20 mouse cellular contexts compared by ENCODE assay signal in the genomic region with DNA sequence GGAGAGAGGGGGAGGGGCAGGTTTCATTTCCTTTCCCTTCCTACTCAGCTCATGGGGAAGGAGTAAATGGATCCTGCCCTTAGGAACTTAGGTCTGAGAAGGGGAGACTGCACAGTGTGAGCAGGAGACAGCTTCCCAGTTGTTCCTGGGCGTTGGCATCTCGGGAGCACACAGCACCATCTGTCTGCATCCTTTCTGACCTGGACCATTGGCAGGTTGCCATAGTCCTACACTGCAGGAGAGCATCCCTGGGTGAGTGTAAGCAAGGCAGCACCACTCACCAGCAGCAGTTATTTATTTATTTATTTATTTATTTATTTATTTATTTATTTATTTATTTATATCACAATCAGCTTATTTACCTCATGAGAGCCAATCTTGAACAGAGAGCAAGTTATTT. TPM values are rescaled to one million over a fixed set of nuclear protein-coding genes. Genes with fewer than 3 reads are reported as not detected.
DNase-seq lines count a peak whose midpoint lies in the region; ATAC-seq and TF ChIP-seq lines count a peak whose summit lies in the region.
"Had no signal": no experiment of that assay in that cellular context is flagged by ENCODE, and none has a peak within 500 bp of the region (broad histone marks: within the 10 kb centered on the region; RNA-seq: fewer than 3 reads in every experiment).

No protein-coding gene starts in this region.

- no peaks in the 10 kb centered on the region for H3K4me1 ChIP-seq in forebrain, embryonic 14.5 days (ENCODE audit: control insufficient read depth, insufficient read depth, low read length)
- H3K4me1 ChIP-seq in forebrain, embryonic 15.5 days: 0 out of 2 replicates have a peak, but pooled peaks cover 3% of the 10 kb centered on the region
- H3K4me1 ChIP-seq in stomach, embryonic 16.5 days (ENCODE audit: control insufficient read depth, insufficient read depth, low read length): no peaks in the 10 kb centered on the region
- H3K4me1 ChIP-seq in stomach, postnatal 0 days (replicated peaks; ENCODE audit: control insufficient read depth, insufficient read depth): no peaks in the 10 kb centered on the region
- no peaks in the 10 kb centered on the region for H3K4me1 ChIP-seq in embryonic facial prominence, embryonic 15.5 days
- H3K4me1 ChIP-seq: heart, embryonic 13.5 days; limb, embryonic 10.5 days; liver, embryonic 13.5 days; lung, embryonic 15.5 days; neural tube, embryonic 12.5 days had no signal

- no peaks in the 10 kb centered on the region for H3K36me3 ChIP-seq in forebrain, embryonic 14.5 days (ENCODE audit: control insufficient read depth, insufficient read depth, low read length)
- H3K36me3 ChIP-seq in forebrain, embryonic 15.5 days: no peaks in the 10 kb centered on the region
- H3K36me3 ChIP-seq in stomach, embryonic 16.5 days (ENCODE audit: control insufficient read depth, insufficient read depth, low read length): no peaks in the 10 kb centered on the region
- no peaks in the 10 kb centered on the region for H3K36me3 ChIP-seq in stomach, postnatal 0 days (ENCODE audit: control insufficient read depth, insufficient read depth, low read length)
- H3K36me3 ChIP-seq in embryonic facial prominence, embryonic 15.5 days: no peaks in the 10 kb centered on the region
- H3K36me3 ChIP-seq: G1E; heart, embryonic 13.5 days; limb, embryonic 10.5 days; liver, embryonic 13.5 days; lung, embryonic 15.5 days; neural tube, embryonic 12.5 days had no signal

- no peaks in the 10 kb centered on the region for H3K27me3 ChIP-seq in forebrain, embryonic 14.5 days (replicated peaks; ENCODE audit: control insufficient read depth, insufficient read depth, low read length)
- no peaks in the 10 kb centered on the region for H3K27me3 ChIP-seq in forebrain, embryonic 15.5 days
- no peaks in the 10 kb centered on the region for H3K27me3 ChIP-seq in stomach, embryonic 16.5 days (ENCODE audit: control insufficient read depth, insufficient read depth, low read length)
- no peaks in the 10 kb centered on the region for H3K27me3 ChIP-seq in stomach, postnatal 0 days (ENCODE audit: control insufficient read depth, insufficient read depth, low read length)
- H3K27me3 ChIP-seq in embryonic facial prominence, embryonic 15.5 days: no peaks in the 10 kb centered on the region
- H3K27me3 ChIP-seq: heart, embryonic 13.5 days; liver, embryonic 13.5 days; lung, embryonic 15.5 days; neural tube, embryonic 12.5 days had no signal

- 38% methylated on average over 2 of the region's 2 CpGs for WGBS in forebrain, embryonic 14.5 days
- 45% methylated on average over 2 of the region's 2 CpGs for WGBS in forebrain, embryonic 15.5 days
- WGBS in stomach, embryonic 16.5 days: 59% methylated on average over 2 of the region's 2 CpGs
- 66% methylated on average over 2 of the region's 2 CpGs for WGBS in stomach, postnatal 0 days
- 66% methylated on average over 2 of the region's 2 CpGs for WGBS in embryonic facial prominence, embryonic 15.5 days

- H3K4me3 ChIP-seq in forebrain, embryonic 14.5 days (ENCODE audit: low read depth, low read length): no peak overlapping the region
- H3K4me3 ChIP-seq in forebrain, embryonic 15.5 days: no peak overlapping the region
- no peak overlapping the region for H3K4me3 ChIP-seq in stomach, embryonic 16.5 days (replicated peaks; ENCODE audit: low read length)
- H3K4me3 ChIP-seq in stomach, postnatal 0 days (ENCODE audit: low read depth, low read length): no peak overlapping the region
- H3K4me3 ChIP-seq in embryonic facial prominence, embryonic 15.5 days (replicated peaks): no peak overlapping the region
- H3K4me3 ChIP-seq: heart, embryonic 13.5 days; limb, embryonic 10.5 days; liver, embryonic 13.5 days; lung, embryonic 15.5 days; neural tube, embryonic 12.5 days had no signal

- no peak overlapping the region for H3K9ac ChIP-seq in forebrain, embryonic 14.5 days (ENCODE audit: low read length)
- no peak overlapping the region for H3K9ac ChIP-seq in forebrain, embryonic 15.5 days (replicated peaks)
- H3K9ac ChIP-seq in stomach, embryonic 16.5 days (ENCODE audit: low read length): no peak overlapping the region
- H3K9ac ChIP-seq in stomach, postnatal 0 days (ENCODE audit: low read length): no peak overlapping the region
- H3K9ac ChIP-seq in embryonic facial prominence, embryonic 15.5 days: no peak overlapping the region
- H3K9ac ChIP-seq: heart, embryonic 13.5 days; liver, embryonic 13.5 days; lung, embryonic 15.5 days; neural tube, embryonic 12.5 days had no signal

- no peak for TF ChIP-seq EP300 in stomach, postnatal 0 days (optimal IDR thresholded peaks at IDR 0.05)

- peak; percentile 30 for DNase-seq in forebrain, embryonic 14.5 days (ENCODE audit: low spot score)
- DNase-seq in left cerebral cortex, postnatal 4 days: peak; percentile 49
- DNase-seq in left cerebral cortex, postnatal 36 days (ENCODE audit: low spot score in 2 of 2): no peak
- no peak for DNase-seq in stomach, postnatal 0 days (ENCODE audit: low spot score)
- no peak for DNase-seq in left cerebral cortex, postnatal 14 days (ENCODE audit: low spot score in 2 of 2)
- DNase-seq: heart, postnatal 36 days; layer of hippocampus, postnatal 36 days; liver, embryonic 13.5 days; thymus, adult 18-20 months had no signal

- no peaks in the 10 kb centered on the region for H3K9me3 ChIP-seq in forebrain, embryonic 14.5 days (replicated peaks; ENCODE audit: control insufficient read depth, low read length)
- H3K9me3 ChIP-seq in forebrain, embryonic 15.5 days: no peaks in the 10 kb centered on the region
- no peaks in the 10 kb centered on the region for H3K9me3 ChIP-seq in stomach, embryonic 16.5 days (replicated peaks; ENCODE audit: control insufficient read depth, low read length)
- no peaks in the 10 kb centered on the region for H3K9me3 ChIP-seq in stomach, postnatal 0 days (ENCODE audit: control insufficient read depth, low read length)
- H3K9me3 ChIP-seq in embryonic facial prominence, embryonic 15.5 days (replicated peaks): no peaks in the 10 kb centered on the region
- H3K9me3 ChIP-seq: limb, embryonic 10.5 days; liver, embryonic 13.5 days; lung, embryonic 15.5 days; neural tube, embryonic 12.5 days had no signal

- intact Hi-C loops in left cerebral cortex, postnatal 4 days (cut with DNase I): no loop called here
- intact Hi-C loops in left cerebral cortex, postnatal 36 days (cut with DNase I): loop anchor here (1.0 kb wide), 1 partner anchor 265 kb away; no protein-coding TSS in a partner anchor
- intact Hi-C loops in left cerebral cortex, postnatal 14 days (cut with DNase I): no loop called here

- TF ChIP-seq CTCF in stomach, postnatal 0 days (IDR thresholded peaks at IDR 0.05; ENCODE audit: low read depth): no peak

- no peak overlapping the region for H3K4me2 ChIP-seq in forebrain, embryonic 14.5 days (ENCODE audit: low read length)
- H3K4me2 ChIP-seq in forebrain, embryonic 15.5 days (replicated peaks): no peak overlapping the region
- no peak overlapping the region for H3K4me2 ChIP-seq in stomach, embryonic 16.5 days (ENCODE audit: low read depth, low read length)
- H3K4me2 ChIP-seq in stomach, postnatal 0 days (replicated peaks; ENCODE audit: low read depth): no peak overlapping the region
- H3K4me2 ChIP-seq in embryonic facial prominence, embryonic 15.5 days (replicated peaks): no peak overlapping the region
- H3K4me2 ChIP-seq: heart, embryonic 13.5 days; liver, embryonic 13.5 days; lung, embryonic 15.5 days; neural tube, embryonic 12.5 days had no signal

- ATAC-seq in forebrain, embryonic 14.5 days: peak; percentile 9; the same call in 1 of the 2 replicates
- ATAC-seq in forebrain, embryonic 15.5 days (replicated peaks): no peak; the same call in 1 of the 2 replicates
- peak; percentile 52; the same call in 1 of the 2 replicates for ATAC-seq in stomach, embryonic 16.5 days (ENCODE audit: insufficient read depth, low FRiP score)
- no peak for ATAC-seq in stomach, postnatal 0 days (ENCODE audit: low FRiP score, low TSS enrichment)
- ATAC-seq in embryonic facial prominence, embryonic 15.5 days (ENCODE audit: insufficient number of reproducible peaks, low FRiP score, low TSS enrichment, low read depth): 0 out of 2 replicates have a peak, but pooled peaks have one; percentile 20
- ATAC-seq: intestine, embryonic 16.5 days had no signal

- no peak overlapping the region for H3K27ac ChIP-seq in forebrain, embryonic 14.5 days (ENCODE audit: low read depth, low read length)
- no peak overlapping the region for H3K27ac ChIP-seq in forebrain, embryonic 15.5 days (replicated peaks)
- no peak overlapping the region for H3K27ac ChIP-seq in stomach, embryonic 16.5 days (ENCODE audit: low read length)
- H3K27ac ChIP-seq in stomach, postnatal 0 days (replicated peaks): no peak overlapping the region
- no peak overlapping the region for H3K27ac ChIP-seq in embryonic facial prominence, embryonic 15.5 days (replicated peaks)
- H3K27ac ChIP-seq: heart, embryonic 13.5 days; limb, embryonic 10.5 days; liver, embryonic 13.5 days; lung, embryonic 15.5 days; macrophage; neural tube, embryonic 12.5 days had no signal

RNA-seq across cellular contexts. Expression of a gene that starts 12.4 kb away (rescaled TPM):
- 10.5 and 11.2 TPM in 2 replicates for polyA plus RNA-seq in forebrain, embryonic 14.5 days (2014; fragmentation: Nextera tagmentation; extraction: Ambion mirVana)
- polyA plus RNA-seq in forebrain, embryonic 15.5 days (2015; fragmentation: Nextera tagmentation; extraction: Ambion mirVana): 7.9 and 8.4 TPM in 2 replicates
- total RNA-seq in left cerebral cortex, postnatal 4 days (2021): 10 to 100 TPM; 18.9 to 23.0 TPM
- total RNA-seq in left cerebral cortex, postnatal 36 days (2021): 1 to 10 TPM; 8.2 to 9.6 TPM
- 0.94 and 1.1 TPM in 2 replicates for polyA plus RNA-seq in stomach, embryonic 16.5 days (2015; fragmentation: Nextera tagmentation; extraction: Ambion mirVana)
- polyA plus RNA-seq in stomach, postnatal 0 days (2015; fragmentation: Nextera tagmentation; extraction: Ambion mirVana): 0.40 and 0.53 TPM in 2 replicates
- polyA plus RNA-seq in embryonic facial prominence, embryonic 15.5 days (2015; fragmentation: Nextera tagmentation; extraction: Ambion mirVana): 2.3 and 2.5 TPM in 2 replicates
- total RNA-seq in left cerebral cortex, postnatal 14 days (2021): 10 to 100 TPM; 12.5 to 13.9 TPM
- total RNA-seq: heart, postnatal 36 days had no signal
- polyA plus RNA-seq: G1E, macrophage had no signal

RNA-seq across cellular contexts. Expression of a gene that starts 16.5 kb away (rescaled TPM):
- polyA plus RNA-seq in forebrain, embryonic 14.5 days (2014; fragmentation: Nextera tagmentation; extraction: Ambion mirVana): 42.1 and 47.5 TPM in 2 replicates
- 38.9 and 41.4 TPM in 2 replicates for polyA plus RNA-seq in forebrain, embryonic 15.5 days (2015; fragmentation: Nextera tagmentation; extraction: Ambion mirVana)
- total RNA-seq in left cerebral cortex, postnatal 4 days (2021): 10 to 100 TPM; 29.5 to 33.9 TPM
- total RNA-seq in left cerebral cortex, postnatal 36 days (2021): 10 to 100 TPM; 36.4 to 41.6 TPM
- 106 and 112 TPM in 2 replicates for polyA plus RNA-seq in stomach, embryonic 16.5 days (2015; fragmentation: Nextera tagmentation; extraction: Ambion mirVana)
- polyA plus RNA-seq in stomach, postnatal 0 days (2015; fragmentation: Nextera tagmentation; extraction: Ambion mirVana): 85.5 and 88.0 TPM in 2 replicates
- 71.2 and 76.8 TPM in 2 replicates for polyA plus RNA-seq in embryonic facial prominence, embryonic 15.5 days (2015; fragmentation: Nextera tagmentation; extraction: Ambion mirVana)
- 10 to 100 TPM; 33.9 to 34.2 TPM for total RNA-seq in left cerebral cortex, postnatal 14 days (2021)

RNA-seq across cellular contexts. Expression of a gene that starts 48.1 kb away (rescaled TPM):
- 49.1 and 55.4 TPM in 2 replicates for polyA plus RNA-seq in forebrain, embryonic 14.5 days (2014; fragmentation: Nextera tagmentation; extraction: Ambion mirVana)
- polyA plus RNA-seq in forebrain, embryonic 15.5 days (2015; fragmentation: Nextera tagmentation; extraction: Ambion mirVana): 44.0 and 47.0 TPM in 2 replicates
- total RNA-seq in left cerebral cortex, postnatal 4 days (2021): 10 to 100 TPM; 57.7 to 64.1 TPM
- 10 to 100 TPM; 59.9 to 61.2 TPM for total RNA-seq in left cerebral cortex, postnatal 36 days (2021)
- polyA plus RNA-seq in stomach, embryonic 16.5 days (2015; fragmentation: Nextera tagmentation; extraction: Ambion mirVana): 47.4 and 48.9 TPM in 2 replicates
- polyA plus RNA-seq in stomach, postnatal 0 days (2015; fragmentation: Nextera tagmentation; extraction: Ambion mirVana): 27.5 and 29.8 TPM in 2 replicates
- polyA plus RNA-seq in embryonic facial prominence, embryonic 15.5 days (2015; fragmentation: Nextera tagmentation; extraction: Ambion mirVana): 46.5 and 51.4 TPM in 2 replicates
- total RNA-seq in left cerebral cortex, postnatal 14 days (2021): 10 to 100 TPM; 65.3 to 66.7 TPM

RNA-seq across cellular contexts. Expression of a gene that starts 54.9 kb away (rescaled TPM):
- 0.06 TPM in 1 of 2 replicates, not detected in the other for polyA plus RNA-seq in forebrain, embryonic 14.5 days (2014; fragmentation: Nextera tagmentation; extraction: Ambion mirVana)
- 0.15 and 0.27 TPM in 2 replicates for polyA plus RNA-seq in forebrain, embryonic 15.5 days (2015; fragmentation: Nextera tagmentation; extraction: Ambion mirVana)
- total RNA-seq in left cerebral cortex, postnatal 4 days (2021): under 1 TPM; 0.64 to 0.97 TPM
- total RNA-seq in left cerebral cortex, postnatal 36 days (2021): under 1 TPM; 0.12 to 0.48 TPM
- polyA plus RNA-seq in stomach, embryonic 16.5 days (2015; fragmentation: Nextera tagmentation; extraction: Ambion mirVana): not detected in 2 replicates
- polyA plus RNA-seq in stomach, postnatal 0 days (2015; fragmentation: Nextera tagmentation; extraction: Ambion mirVana): 0.04 and 0.10 TPM in 2 replicates
- polyA plus RNA-seq in embryonic facial prominence, embryonic 15.5 days (2015; fragmentation: Nextera tagmentation; extraction: Ambion mirVana): 0.09 and 0.15 TPM in 2 replicates
- total RNA-seq in left cerebral cortex, postnatal 14 days (2021): under 1 TPM; 0.22 to 0.30 TPM
- total RNA-seq: adrenal gland, adult 18-20 months had no signal
- polyA plus RNA-seq: G1E, macrophage had no signal

Comparison
In these comparisons a context has a peak if more than half of its experiments do, and no peak if none do; other contexts are left out.
1. ATAC-seq: peak in forebrain, embryonic 14.5 days (single experiment), stomach, embryonic 16.5 days (single experiment) and embryonic facial prominence, embryonic 15.5 days (single experiment); none in forebrain, embryonic 15.5 days (single experiment) and stomach, postnatal 0 days (single experiment).
2. DNase-seq: peak in forebrain, embryonic 14.5 days (single experiment) and left cerebral cortex, postnatal 4 days (single experiment); none in left cerebral cortex, postnatal 36 days (0 of 2), stomach, postnatal 0 days (single experiment) and left cerebral cortex, postnatal 14 days (0 of 2).